Mouse (Mus musculus) heart, postnatal 0 days (tissue): ENCODE data around the gene Gm26938.
A peak's percentile ranks its signal among the peaks of the same experiment; 100 is the strongest.

Experiments used
- CTCF ChIP-seq: IDR thresholded peaks from 2 replicates; pipeline ENCODE4 v1.5.1; 2016; ENCODE audit warnings: antibody characterized with exemption, control low read depth, low read depth
- EP300 ChIP-seq: IDR thresholded peaks from 2 replicates; pipeline ENCODE4 v1.6.1; 2016; ENCODE audit warnings: antibody characterized with exemption, low read depth

DNA sequence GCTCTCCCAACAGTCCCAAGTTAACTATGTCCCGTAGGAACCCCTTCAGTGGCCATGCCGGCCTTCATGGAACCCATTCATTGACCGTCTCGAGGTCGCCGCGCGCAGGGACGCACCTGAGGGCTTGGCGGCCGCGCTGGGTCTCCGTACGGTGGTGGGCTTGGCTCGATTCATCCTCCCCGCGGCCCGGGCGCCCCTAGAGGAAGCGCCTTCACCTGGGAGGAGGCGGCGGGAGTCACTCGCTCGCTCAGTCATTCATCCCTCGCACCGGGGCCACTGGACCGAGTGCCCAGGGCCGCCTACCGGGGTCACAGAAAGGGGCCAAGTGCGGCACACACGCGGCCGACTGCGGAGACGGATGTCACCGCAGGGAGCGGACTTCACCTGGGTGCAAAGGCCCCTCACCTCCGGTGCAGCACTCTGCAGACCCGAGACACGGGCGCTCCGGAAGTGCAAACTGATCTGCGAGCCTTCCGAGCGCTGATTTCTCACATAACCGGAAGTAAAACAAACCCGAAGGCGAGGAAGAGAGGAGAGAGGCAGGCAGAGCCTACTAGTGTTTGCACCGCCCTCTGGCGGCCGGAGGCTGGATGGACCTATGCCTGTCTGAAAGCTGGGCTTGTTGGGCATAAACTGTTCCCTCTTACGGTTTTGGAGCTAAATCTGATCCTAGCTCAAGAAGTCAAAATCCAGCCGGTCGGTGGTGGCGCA is 50.8 kb downstream of the Gm26938 start, which contains the start of gene Ints1:
- TF ChIP-seq CTCF (peak; percentile 97), EP300 (peak; percentile 32; the same call in 1 of the 2 replicates)
